Mouse (Mus musculus) erythroblast, embryonic 14.5 days (primary cell): ENCODE data around the gene St7.

Source experiments
- GATA1 ChIP-seq: IDR thresholded peaks from 2 replicates; pipeline ENCODE4 v1.6.1; 2012; ENCODE audit warnings: low read length, inconsistent platforms, mixed read lengths
- TAL1 ChIP-seq: IDR thresholded peaks from 3 replicates; pipeline ENCODE4 v1.6.1; 2012; ENCODE audit warnings: low read length, inconsistent platforms, mixed read lengths

DNA sequence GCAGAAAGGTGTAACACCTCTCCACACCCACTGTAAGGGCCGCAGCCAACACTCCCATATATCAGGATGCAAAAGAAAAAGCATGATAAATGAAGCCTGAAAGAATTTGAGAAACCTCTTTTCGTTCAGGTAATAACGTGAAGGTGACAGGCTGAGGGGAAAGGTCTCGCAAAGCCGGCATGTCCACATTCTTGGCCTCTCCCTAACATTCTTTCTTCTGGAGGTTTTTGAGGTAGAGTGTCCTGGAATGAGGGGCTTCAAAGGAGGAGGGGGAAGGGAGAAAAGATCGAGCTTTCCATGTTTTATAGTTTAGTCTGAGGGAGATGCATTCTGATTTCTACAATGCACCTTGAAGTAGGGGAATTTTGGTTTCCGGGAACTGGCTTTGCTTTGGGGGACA lies at the start of gene St7:
- TF ChIP-seq GATA1 (no peak), TAL1 (no peak)
